Mouse (Mus musculus) heart, embryonic 16.5 days (tissue): Measurements from ENCODE around the gene Gsg1l. TPM values are rescaled to one million over a fixed set of nuclear protein-coding genes. Genes with fewer than 3 reads are reported as not detected.
A peak's percentile ranks its signal among the peaks of the same experiment; 100 is the strongest.

Experiments
- ATAC-seq: fragments of 200-750 bp; cut with Nextera tagmentation; replicated peaks from 2 replicates; pipeline ENCODE4 v1.8.0; 2017; ENCODE audit warnings: moderate number of reproducible peaks; ENCODE audit not compliant: insufficient read depth, low FRiP score; ENCODE audit errors: extremely low read depth
- H3K27ac ChIP-seq: fragments of 300-500 bp; sonication (generic); 2 replicates; pipeline ENCODE4 v1.5.1; 2014; ENCODE audit warnings: mild to moderate bottlenecking, low read length, control low read depth, moderate library complexity
- H3K27me3 ChIP-seq: fragments of 300-500 bp; sonication (generic); 2 replicates; pipeline ENCODE4 v1.6.1; 2014; ENCODE audit warnings: low read length, mixed read lengths; ENCODE audit not compliant: control insufficient read depth, insufficient read depth
- H3K36me3 ChIP-seq: fragments of 300-500 bp; sonication (generic); 2 replicates; pipeline ENCODE4 v1.6.1; 2014; ENCODE audit not compliant: control insufficient read depth, insufficient read depth
- H3K4me1 ChIP-seq: fragments of 300-500 bp; sonication (generic); 2 replicates; pipeline ENCODE4 v1.6.1; 2014; ENCODE audit warnings: low read length, mixed read lengths; ENCODE audit not compliant: control insufficient read depth, insufficient read depth
- H3K4me2 ChIP-seq: fragments of 300-500 bp; sonication (generic); 2 replicates; pipeline ENCODE4 v1.6.1; 2014; ENCODE audit warnings: low read depth, mild to moderate bottlenecking, control low read depth, low read length
- H3K4me3 ChIP-seq: fragments of 300-500 bp; sonication (generic); 2 replicates; pipeline ENCODE4 v1.5.1; 2014; ENCODE audit warnings: mild to moderate bottlenecking, control low read depth, low read length
- H3K9ac ChIP-seq: fragments of 300-500 bp; sonication (generic); 2 replicates; pipeline ENCODE4 v1.6.1; 2014; ENCODE audit warnings: low read length, control low read depth
- H3K9me3 ChIP-seq: fragments of 300-500 bp; sonication (generic); replicated peaks from 2 replicates; pipeline ENCODE4 v1.6.1; 2016; ENCODE audit warnings: low read length; ENCODE audit not compliant: control insufficient read depth
- WGBS: fragments of 180-500 bp; shearing (Covaris S2); extraction: QIAGEN DNeasy Blood & Tissue Kit; methylation state at CpG from one replicate; pipeline ENCODE4 v1.1.7; 2014; 5-methylcytosine and 5-hydroxymethylcytosine counted together
- polyA plus RNA-seq: library from polyadenylated mRNA; unstranded; fragments of >200 nt; fragmentation: Nextera tagmentation; extraction: Ambion mirVana; gene quantifications from 2 replicates; pipeline ENCODE4 v1.2.1, GENCODE M21; 2015

Gsg1l gene
- polyA plus RNA-seq, 1 experiment from 2014 or later: 7.5 TPM

- no peaks in the 10 kb centered on the region for H3K27me3 ChIP-seq
- no peak for ATAC-seq
- no peak overlapping the region for H3K4me2 ChIP-seq
- no peaks in the 10 kb centered on the region for H3K36me3 ChIP-seq
- H3K9ac ChIP-seq: no peak overlapping the region
- H3K9me3 ChIP-seq: peaks cover 4% of the 10 kb centered on the region; the same call in 1 of the 2 replicates
- peaks cover 31% of the 10 kb centered on the region for H3K4me1 ChIP-seq
- no peak overlapping the region for H3K27ac ChIP-seq
- 19% methylated on average over 3 of the region's 3 CpGs for WGBS
- H3K4me3 ChIP-seq: no peak overlapping the region
Measured at GRCm38 (mm10) chr7:126042306-126042705, 39.9 kb downstream of the Gsg1l start.

DNA sequence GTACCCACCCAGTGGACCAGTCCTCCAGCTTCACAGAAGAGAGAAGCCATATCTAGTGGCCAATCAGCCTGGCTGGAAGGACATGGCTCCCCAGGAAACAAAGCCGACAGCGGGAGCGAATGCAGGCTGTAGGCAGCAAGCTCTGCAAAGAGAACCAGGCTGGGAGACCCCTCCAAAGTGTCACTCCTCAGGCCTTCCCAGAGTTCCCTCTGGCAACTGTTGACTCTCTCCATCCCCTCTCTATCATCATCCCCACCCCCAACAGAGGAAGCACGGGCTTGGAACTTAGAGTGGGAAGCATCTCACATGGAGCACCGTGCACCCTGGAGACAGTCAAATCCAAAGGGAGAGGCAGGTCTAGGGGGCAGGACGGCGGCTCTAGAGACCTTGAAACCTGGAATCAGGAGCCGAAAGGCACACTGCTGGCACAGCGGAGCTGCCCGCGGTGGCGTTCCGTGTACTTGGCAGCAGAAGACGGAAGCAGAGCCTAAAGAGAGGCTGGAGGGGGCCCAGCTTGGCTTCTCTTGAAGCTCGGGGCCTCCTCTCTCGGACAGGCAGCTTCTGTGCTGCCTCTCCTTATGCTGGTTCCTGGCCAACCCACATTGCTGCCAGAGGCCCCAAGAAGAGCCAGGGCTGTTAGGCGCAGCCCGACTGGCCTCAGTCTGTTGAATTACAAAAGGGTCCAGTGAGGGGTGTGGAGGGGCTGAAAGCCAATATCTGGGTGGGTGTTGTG, 41.3 kb downstream of the Gsg1l start:
- Histone ChIP-seq H3K9me3 (peaks cover 4% of the 10 kb centered on the region; the same call in 1 of the 2 replicates), H3K27me3 (no peaks in the 10 kb centered on the region), H3K4me2 (peak overlapping the region; percentile 44), H3K9ac (peak overlapping the region; percentile 47; the same call in 1 of the 2 replicates), H3K36me3 (no peaks in the 10 kb centered on the region), H3K4me1 (peaks cover 37% of the 10 kb centered on the region), H3K4me3 (no peak overlapping the region; the same call in 1 of the 2 replicates), H3K27ac (peak overlapping the region; percentile 76)
- ATAC-seq: peak; percentile 67
- 39% methylated on average over 18 of the region's 18 CpGs for WGBS

DNA sequence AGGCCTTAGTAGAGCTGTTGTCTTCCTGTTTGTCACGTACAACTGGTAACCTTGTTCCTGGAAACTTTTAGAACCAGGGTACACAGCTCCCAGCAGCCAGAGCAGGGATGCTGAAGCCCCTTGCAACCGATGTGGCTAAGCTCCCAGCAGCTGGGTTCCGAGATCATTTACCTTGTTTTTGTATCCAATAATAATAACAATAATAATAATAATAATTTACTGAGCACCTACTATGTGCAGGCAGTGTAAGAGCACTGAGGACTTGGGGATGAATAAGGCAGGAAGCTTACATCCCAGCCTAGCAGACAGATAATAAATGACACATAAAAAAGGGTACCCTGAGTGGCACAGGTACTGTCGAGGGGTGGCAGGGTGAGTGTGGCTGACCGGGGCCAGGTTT, 42.4 kb downstream of the Gsg1l start:
- Histone ChIP-seq H3K9me3 (peaks cover 3% of the 10 kb centered on the region; the same call in 1 of the 2 replicates), H3K4me2 (no peak overlapping the region), H3K4me1 (peaks cover 47% of the 10 kb centered on the region), H3K36me3 (no peaks in the 10 kb centered on the region), H3K27ac (peak overlapping the region; percentile 47; the same call in 1 of the 2 replicates), H3K9ac (no peak overlapping the region), H3K27me3 (no peaks in the 10 kb centered on the region), H3K4me3 (no peak overlapping the region)
- ATAC-seq: no peak
- WGBS: 86% methylated on average over 5 of the region's 5 CpGs

DNA sequence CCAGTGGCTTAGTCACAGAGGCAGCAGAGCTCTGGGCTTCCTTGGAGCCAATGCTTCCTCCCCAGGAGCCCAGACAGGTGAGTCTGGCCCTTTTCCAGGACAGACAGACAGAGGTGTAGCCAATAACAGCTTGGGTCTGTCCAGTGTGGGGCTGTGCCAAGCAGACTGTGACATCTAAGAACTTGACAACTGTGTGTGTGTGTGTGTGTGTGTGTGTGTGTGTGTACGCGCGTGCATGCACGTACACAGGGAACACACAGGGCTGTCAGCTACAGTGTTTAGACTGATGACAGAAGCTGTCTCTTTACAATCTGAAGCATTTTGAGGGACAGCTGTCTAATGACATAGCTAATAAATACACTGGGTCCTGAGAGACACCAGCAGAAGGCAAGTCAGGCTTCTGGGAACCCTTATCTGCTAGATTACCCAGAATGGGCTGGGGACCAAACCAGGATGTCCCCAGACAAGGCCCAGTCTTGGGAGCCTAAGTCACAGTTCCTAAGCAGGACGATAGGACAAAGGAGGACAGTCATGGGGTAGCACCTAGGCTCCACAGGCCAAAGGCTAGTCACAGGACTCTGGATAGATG, 42.9 kb downstream of the Gsg1l start:
- Histone ChIP-seq H3K9ac (peak overlapping the region; percentile 33; the same call in 1 of the 2 replicates), H3K9me3 (no peaks in the 10 kb centered on the region), H3K4me1 (peaks cover 49% of the 10 kb centered on the region), H3K27ac (peak overlapping the region; percentile 47), H3K4me2 (no peak overlapping the region), H3K27me3 (no peaks in the 10 kb centered on the region), H3K36me3 (no peaks in the 10 kb centered on the region), H3K4me3 (no peak overlapping the region)
- 0 out of 2 replicates have a peak, but pooled peaks have one; percentile 2 for ATAC-seq
- 64% methylated on average over 5 of the region's 5 CpGs for WGBS

- 52% methylated on average over 25 of the region's 25 CpGs for WGBS
- no peak overlapping the region for H3K4me2 ChIP-seq
- H3K36me3 ChIP-seq: no peaks in the 10 kb centered on the region
- ATAC-seq: no peak
- peak overlapping the region; percentile 47 for H3K27ac ChIP-seq
- H3K4me1 ChIP-seq: peaks cover 49% of the 10 kb centered on the region
- H3K27me3 ChIP-seq: no peaks in the 10 kb centered on the region
- H3K9me3 ChIP-seq: no peaks in the 10 kb centered on the region
- peak overlapping the region; percentile 33; the same call in 1 of the 2 replicates for H3K9ac ChIP-seq
- no peak overlapping the region for H3K4me3 ChIP-seq
Measured at GRCm38 (mm10) chr7:126038366-126039246, 43.6 kb downstream of the Gsg1l start.

DNA sequence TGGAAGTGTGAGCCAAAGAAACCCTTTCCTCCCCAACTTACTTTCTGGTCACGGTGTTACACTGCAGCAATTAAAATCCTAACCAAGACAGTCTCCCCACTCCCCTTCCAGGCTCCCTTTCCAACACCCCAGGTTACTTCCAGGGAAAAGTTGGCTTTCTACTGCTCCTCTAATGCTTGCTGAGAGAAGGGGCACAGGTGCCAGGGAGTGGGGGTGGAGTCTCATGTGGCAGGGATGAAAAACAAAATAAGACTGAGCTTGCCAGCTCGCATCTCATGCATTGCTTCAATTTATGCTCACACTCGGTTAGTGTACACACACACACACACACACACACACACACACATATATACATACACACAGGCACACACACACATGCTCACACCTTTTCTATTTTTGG, 46.9 kb downstream of the Gsg1l start:
- H3K4me1 ChIP-seq: peaks cover 40% of the 10 kb centered on the region
- WGBS: 47% methylated on average over 3 of the region's 3 CpGs
- no peak overlapping the region for H3K4me2 ChIP-seq
- H3K27ac ChIP-seq: 0 out of 2 replicates have a peak overlapping the region, but pooled peaks have one; percentile 21
- no peak overlapping the region for H3K9ac ChIP-seq
- no peak for ATAC-seq
- no peaks in the 10 kb centered on the region for H3K36me3 ChIP-seq
- no peak overlapping the region for H3K4me3 ChIP-seq
- H3K27me3 ChIP-seq: no peaks in the 10 kb centered on the region
- no peaks in the 10 kb centered on the region for H3K9me3 ChIP-seq

DNA sequence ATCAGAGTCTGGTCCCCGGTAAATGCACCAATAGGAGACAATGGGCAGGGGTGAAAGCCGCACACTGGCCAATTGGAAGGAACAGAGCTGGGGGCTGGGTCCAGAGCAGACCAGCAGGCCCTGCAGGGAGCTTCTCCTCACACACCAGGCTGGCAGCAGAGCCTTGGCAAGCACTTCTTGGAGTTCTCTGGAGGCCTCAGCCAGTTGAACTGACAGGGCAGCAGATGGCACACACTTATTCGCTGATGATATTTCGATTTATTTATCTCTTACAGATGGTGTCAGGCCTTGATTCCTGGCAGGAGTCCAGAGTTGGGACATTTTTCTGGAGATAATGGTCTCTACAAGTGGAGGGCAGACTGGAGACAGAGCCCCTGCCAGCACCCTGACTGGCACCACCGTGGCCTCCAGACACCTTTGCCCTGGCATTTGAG, 49.4 kb downstream of the Gsg1l start:
- Histone ChIP-seq H3K27ac (no peak overlapping the region), H3K9ac (no peak overlapping the region), H3K4me1 (peaks cover 22% of the 10 kb centered on the region), H3K36me3 (no peaks in the 10 kb centered on the region), H3K9me3 (no peaks in the 10 kb centered on the region), H3K4me3 (no peak overlapping the region), H3K27me3 (no peaks in the 10 kb centered on the region), H3K4me2 (no peak overlapping the region)
- 72% methylated on average over 5 of the region's 5 CpGs for WGBS
- ATAC-seq: no peak

DNA sequence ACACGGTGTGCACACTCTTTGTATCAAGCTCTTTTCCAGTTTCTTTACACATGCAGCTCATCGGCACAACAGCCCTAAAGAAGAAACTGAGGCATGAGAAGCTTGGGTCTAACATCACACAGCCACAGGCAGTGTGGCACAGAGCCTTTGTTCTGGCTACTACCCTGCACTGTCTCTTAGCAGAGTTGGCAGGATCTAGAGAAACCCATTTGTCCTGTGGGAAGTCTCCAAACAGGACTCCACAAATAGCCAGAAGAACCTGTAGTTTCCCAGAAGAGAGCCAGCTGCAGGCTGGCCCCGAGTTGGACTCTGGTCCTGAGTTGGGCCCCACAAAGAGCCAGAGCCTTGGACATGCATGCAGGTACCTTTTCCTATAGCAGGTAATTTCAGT, 49.9 kb downstream of the Gsg1l start:
- no peak overlapping the region for H3K9ac ChIP-seq
- no peaks in the 10 kb centered on the region for H3K27me3 ChIP-seq
- no peak overlapping the region for H3K4me2 ChIP-seq
- H3K36me3 ChIP-seq: no peaks in the 10 kb centered on the region
- H3K4me3 ChIP-seq: no peak overlapping the region
- H3K27ac ChIP-seq: no peak overlapping the region
- peaks cover 26% of the 10 kb centered on the region for H3K4me1 ChIP-seq
- ATAC-seq: no peak
- WGBS: 81% methylated on average over 3 of the region's 3 CpGs
- H3K9me3 ChIP-seq: no peaks in the 10 kb centered on the region
